Mouse (Mus musculus) urinary bladder, postnatal 25 days (tissue): ENCODE data around the gene Mxd4.

ENCODE experiments used
- DNase-seq: peaks from one replicate; pipeline ENCODE4 v3.0.0; 2022; ENCODE audit warnings: low spot score

Mxd4 gene

DNA sequence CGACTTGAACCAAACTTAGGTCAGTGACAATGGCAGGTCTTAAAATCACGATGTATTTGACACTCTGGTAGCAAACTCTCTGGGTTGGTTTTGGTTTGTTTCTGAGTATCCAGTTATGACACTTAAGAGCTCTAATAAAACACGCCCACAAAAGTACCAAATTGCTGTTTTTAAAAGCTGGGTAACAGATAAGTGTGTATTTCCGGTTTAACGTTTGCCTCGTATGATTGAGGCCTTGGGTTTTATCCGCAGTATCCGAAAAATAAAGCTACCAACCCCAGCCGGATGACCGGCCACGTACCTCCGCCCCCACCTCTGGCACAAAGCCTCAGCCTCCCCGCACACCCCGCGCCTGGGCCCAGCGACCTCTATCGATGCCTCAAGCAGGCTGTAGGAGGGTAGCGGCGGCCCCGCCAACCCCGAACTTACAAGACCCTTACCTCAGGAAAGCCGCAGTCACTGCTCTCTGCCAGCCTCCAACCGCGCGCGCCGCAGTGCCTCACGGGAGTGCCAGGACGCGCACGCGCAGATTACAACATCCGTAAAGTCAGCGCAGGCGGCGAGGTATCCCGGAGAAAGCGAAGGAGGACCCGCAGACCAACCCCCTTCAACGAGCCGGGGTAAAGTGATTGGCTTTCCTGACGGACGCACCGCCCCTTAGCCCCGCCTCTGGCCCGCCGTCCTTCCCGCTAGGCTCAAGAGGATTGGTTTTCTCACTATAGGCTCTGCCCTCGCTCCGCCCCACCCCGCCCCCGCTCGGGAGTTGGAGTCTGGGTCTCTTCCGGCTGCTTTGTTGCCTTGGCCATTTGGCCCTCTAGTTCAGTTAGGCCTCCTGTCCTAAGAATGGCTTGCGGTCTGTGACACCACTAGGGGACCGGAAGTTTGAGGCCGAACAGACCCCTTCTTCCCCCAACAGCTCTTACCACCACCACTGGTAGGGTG, 18.3 kb downstream of the Mxd4 start, which contains the start of the genes Poln and Haus3:
Gene Poln (minus strand): TSS at position 499 of the 942 bp plus-strand sequence.
Gene Haus3 (minus strand): TSS at position 578 of the 942 bp plus-strand sequence.
- peak; percentile 92 for DNase-seq

DNA sequence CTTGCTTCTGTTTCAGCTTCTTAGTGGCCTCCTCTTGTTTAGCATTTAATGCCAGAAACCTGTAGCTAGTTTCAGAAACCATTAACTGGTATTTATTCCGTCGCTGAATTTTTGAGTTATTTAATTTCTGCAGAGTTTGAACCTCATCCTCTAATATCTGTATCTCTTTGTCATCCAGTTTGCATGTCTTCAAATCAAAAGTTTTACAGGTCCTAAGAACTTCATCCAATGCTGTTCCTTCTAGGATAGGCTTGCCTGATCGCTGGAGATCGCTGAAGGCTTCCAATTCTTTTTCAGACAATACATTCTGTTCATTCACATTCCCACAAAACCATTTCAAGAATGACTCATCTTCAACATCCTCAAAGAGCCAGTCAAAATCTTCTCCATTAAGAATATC, 19.7 kb downstream of the Mxd4 start:
- DNase-seq: no peak

DNA sequence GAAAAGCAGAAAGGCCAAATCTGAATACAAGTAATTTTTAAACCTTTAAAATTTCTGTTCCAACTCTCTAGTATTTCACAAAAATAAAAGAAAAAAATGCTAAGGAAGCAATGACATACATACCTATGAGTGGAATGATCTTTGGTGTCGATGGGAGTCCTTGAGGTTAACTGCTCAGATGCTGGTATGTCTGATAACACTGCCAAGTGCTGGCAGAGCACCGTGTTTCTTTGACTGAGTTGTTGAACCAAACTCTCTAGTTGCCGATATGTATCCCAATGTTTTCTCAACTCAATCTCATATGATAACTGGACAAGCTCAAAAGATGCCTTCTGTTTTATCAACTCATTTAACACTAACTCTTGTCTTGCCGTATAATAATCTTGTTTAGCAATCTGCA, 21.7 kb downstream of the Mxd4 start:
- no peak for DNase-seq

DNA sequence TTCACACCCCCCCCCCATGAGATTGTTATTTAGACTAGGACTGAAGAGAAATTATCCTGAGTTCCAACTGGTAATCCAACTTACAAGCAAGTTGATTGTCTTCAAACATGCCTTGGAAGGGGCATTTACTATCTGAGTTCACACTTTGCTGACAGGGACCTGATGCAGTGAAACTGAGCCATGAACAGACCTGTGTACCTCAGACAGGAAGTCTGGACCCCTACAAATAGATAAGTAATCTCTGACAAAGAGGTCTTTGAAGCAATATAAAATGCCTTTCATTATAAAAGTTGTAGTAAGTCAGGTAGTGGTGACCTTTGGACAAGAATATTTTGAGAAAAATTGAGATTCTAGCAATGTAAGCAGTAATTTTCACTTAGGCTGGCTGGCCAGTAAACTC, 39.0 kb downstream of the Mxd4 start:
- DNase-seq: no peak

DNA sequence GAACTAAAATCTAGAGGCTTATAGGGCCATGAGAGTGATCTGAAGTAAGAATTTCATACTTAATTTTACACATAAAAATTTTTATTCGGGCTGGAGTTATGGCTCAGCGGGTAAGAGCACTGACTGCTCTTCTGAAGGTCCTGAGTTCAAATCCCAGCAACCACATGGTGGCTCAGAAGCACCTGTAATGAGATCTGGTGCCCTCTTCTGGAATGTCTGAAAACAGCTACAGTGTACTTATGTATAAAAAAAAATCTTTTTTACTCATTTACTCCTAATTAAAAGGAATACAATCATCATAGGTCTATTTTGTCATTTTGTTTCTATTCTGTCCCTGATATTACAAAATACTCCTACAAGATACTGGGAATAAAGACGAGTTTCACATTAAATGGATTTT, 40.0 kb downstream of the Mxd4 start:
- no peak for DNase-seq

DNA sequence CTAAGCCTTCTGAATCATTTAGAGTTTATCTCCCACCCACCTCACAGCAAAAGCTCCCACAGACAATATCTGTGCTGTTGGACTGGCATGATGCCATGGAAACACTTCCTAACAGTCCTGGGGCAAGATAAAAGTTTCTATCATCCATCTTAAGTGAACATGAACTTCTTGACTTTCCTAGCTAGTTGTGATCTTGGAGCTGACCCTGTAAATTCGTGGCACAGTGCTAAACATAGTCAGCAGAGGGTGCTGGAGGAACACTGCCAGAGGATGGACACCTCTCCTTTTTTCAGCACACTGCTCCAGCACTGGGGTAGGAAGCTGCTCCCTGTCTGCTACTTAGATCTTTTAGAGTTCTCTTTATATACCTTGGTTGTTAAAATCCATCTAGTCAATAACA, 47.8 kb downstream of the Mxd4 start:
- peak; percentile 4 for DNase-seq

DNA sequence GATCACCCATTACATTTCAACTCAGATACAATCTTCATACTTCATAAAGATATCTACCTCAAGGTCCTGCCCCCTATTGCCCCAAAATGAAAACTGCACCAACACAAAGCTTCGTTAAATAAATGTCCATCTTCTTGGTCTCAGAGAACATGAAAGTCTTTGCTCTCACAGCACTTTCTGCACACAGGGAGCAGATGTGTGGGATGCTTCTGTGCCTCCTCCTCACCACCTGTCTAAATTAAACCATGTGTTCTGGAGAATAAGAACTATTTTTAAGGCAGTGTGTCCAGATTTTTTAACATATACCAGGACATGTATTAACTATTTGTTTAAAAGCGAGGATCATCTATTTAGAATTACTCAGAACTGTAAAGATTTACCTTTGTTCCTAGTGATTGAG, 54.8 kb downstream of the Mxd4 start:
- no peak for DNase-seq

DNA sequence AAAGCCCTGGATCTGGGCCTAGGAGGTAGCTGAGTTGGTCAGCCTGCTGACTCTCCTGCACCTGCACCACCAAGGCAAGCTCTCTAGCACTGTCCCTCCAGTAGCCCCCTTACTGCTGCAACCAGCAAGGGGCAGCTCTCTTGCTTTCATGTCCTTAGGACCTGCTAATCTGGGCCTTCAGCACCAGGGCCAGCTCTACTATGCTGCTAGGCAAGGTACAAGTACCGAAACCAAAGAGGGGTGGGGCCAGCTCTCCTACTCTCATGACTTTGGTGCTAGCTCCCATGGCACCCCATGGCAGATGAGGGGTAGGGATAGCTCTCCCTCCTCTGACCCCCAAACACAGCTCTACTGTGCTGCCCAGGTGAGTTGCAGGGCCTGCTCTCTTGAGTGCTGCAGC, 63.4 kb downstream of the Mxd4 start:
- DNase-seq: no peak
